Mouse (Mus musculus): Measurements from ENCODE around the gene Spata20.

The Spata20 gene

GRCm38 (mm10) chr11:94486001-94486400 is at the start of gene Spata20:
TSS of gene Spata20 (minus strand) at chr11:94486179.
- peak; percentile 94 for DNase-seq (ENCODE audit: low spot score)

- DNase-seq (ENCODE audit: low spot score), result no peak
Measured at GRCm38 (mm10) chr11:94533171-94533570, 47.2 kb upstream of the Spata20 start.

- no peak for DNase-seq (ENCODE audit: low spot score)
Measured at GRCm38 (mm10) chr11:94528879-94529278, 42.9 kb upstream of the Spata20 start.

DNA sequence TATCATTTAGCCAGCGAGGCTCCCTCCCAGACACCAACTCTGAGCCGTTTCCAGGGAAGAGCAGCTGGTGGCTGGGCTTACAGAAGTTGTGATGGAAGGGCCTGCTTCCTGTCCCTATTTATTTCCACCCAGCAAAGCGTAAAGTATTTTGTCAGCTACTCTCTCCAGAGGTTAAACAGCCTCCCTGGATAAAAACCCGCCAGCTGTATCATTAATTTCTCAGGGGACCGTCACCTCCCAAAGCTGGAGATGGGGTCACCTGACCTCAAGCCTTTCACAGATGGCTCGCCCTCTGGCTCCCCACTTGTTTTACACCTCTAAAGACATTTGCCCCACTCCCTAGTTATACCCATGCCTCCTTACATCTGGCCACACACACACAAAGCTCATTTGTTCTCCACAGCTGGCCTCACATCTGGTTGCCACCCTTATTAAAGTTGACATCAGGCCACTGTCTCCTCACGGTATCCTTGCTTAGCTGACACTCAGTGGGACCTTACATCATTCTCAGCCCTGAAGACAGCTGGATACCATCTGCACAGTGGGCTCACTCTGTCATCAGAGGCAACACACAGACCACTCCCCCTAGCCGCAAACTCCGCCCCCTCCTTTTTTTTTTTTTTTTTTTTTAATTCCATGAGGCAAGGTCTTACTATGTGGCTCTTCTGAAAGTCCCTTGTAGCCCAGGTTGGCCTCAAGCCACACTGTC is 40.3 kb upstream of the Spata20 start:
- no peak for DNase-seq (ENCODE audit: low spot score)

DNA sequence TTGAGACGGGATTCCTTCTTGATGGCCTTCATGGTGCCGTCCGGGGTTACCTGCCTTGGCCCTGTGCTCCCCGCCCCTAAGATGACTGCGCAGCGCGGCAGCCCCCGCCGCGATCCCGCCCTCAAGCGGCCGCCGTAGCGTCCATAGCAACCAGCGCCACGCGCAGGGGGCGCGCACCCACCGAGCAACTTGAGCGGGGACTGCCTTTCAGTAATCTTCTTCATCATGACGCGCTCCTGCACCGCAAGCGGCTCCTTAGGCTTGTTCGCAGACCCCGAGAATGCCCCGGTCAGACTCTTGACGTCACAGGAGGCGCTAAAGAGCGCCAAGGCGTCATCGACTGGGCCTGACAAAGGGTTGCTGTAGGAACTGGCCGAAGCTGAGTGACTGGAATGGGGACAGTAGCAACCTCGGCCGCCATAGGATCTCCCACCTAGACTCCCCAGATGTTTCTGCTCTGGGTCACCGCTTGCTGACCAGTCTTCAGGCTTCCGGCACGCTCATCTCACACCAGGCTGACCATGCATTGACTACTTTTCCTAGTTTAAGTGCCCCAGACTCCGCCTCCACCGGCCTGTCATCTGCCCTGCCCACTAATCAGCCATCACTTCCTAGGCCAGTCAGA is 35.4 kb upstream of the Spata20 start, which contains the start of gene Mycbpap:
Mycbpap (minus strand) TSS at position 524 of the 625 bp plus-strand sequence.
- DNase-seq (ENCODE audit: low spot score), result peak; percentile 69

DNA sequence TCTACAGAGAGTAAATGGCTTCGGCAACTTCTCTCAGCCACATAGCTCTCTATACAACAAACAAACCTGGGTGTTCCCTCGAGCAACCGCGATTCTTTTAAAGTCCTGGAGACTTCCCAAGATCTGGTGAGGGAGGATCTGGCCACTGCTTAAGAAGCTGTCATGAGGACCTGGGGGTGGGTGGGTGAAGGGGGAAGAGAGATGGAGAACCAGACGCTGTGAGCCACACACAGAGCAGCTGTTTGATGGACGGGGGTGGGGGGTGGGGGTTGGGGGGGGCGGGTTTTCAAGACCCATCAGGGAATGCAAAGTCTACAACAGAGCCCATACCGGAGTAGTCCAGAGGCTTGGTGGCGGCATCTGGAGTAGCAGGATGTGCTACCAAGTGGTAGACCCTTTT is 27.5 kb upstream of the Spata20 start:
- no peak for DNase-seq (ENCODE audit: low spot score)

DNA sequence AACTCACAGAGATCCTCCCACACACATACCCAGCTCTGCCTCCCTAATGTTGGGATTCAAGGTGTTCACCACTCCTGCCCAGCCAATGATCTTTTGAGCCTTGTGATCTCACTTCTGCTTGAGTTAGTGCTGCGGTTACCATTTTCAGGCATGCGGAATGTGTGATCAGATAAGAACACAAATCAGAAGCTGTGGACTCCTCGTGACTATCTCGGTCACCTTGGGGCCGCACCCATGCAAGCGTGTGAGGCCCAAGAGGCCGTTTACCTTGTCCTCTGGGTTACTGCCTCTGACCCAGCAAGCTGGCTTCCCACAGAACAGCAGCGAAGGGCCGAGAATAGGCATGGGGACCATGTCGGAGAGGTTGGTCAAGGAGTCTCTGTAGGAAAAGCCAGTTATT is 23.0 kb upstream of the Spata20 start:
- DNase-seq (ENCODE audit: low spot score), result no peak

GRCm38 (mm10) chr11:94501482-94501881 is 15.5 kb upstream of the Spata20 start:
- DNase-seq (ENCODE audit: low spot score), result no peak

DNA sequence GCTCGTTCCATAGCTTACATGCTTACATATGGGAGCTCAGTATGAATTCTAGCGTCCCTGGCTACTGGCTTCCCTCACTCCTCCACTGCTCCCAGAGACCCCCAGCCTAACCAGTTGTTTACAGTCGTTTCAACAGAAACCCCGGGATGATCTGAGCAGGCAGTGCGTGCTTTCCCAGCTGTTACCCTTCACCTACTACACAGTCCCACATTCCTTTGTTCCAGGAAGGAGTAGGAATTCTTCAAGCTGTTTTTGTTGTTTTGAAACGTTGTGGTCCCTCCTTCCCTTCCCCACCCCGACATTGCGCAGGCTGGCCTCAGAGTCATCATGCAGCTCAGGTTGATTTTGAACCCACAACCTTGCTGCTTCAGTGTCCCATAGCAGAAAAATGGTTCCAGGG is 14.4 kb upstream of the Spata20 start:
- no peak for DNase-seq (ENCODE audit: low spot score)

DNA sequence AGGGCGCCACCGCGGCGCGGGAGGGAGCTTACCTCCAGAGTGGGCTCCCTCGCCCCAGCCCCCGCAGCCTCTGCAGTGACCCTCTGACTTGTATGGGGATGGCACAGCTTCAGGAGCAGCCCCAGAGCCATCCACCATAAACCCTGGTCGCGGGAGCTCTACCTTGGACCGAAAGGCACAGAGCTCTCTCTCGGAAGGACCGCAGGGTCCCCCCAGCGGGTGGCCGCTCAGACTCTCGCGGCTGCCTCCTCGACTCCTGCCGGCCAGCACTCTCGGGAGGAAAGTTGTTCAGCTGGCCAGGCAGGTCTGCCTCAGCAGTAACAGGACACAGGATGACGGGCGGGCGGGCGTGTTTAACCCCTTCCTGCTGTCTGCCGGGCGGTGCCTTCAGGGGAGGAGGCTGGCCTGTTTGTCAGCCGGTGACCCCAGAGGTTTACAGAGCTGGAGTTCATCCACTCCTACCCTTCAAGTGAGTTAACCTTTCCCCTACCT is 13.7 kb upstream of the Spata20 start, which contains the start of gene Epn3:
Epn3 (minus strand) TSS at position 314 of the 492 bp plus-strand sequence.
- DNase-seq (ENCODE audit: low spot score), result peak; percentile 61

DNA sequence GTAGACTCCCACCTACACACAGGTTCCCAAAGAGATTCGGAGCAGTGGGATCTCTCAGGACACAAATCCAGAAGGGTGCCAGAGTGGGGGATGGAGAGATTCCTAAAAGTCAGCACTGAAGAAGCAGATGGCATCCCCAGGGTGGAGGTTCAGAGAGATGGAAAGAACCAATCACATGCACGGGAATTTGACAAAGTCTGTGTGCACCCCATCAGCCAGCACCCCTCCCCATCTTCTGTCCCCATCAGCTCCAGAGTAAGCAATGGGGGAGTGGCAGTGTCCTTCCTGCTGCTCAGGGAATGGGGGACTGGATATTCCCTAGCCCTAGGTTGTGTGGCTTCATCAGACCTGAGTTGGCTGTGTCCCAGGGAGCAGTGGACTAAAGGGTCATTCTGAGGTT is 13.1 kb upstream of the Spata20 start:
- DNase-seq (ENCODE audit: low spot score), result no peak

- DNase-seq (ENCODE audit: low spot score), result peak; percentile 85
Measured at GRCm38 (mm10) chr11:94498093-94498996, 12.4 kb upstream of the Spata20 start.

GRCm38 (mm10) chr11:94495415-94495814 is 9.4 kb upstream of the Spata20 start:
- DNase-seq (ENCODE audit: low spot score), result no peak

DNA sequence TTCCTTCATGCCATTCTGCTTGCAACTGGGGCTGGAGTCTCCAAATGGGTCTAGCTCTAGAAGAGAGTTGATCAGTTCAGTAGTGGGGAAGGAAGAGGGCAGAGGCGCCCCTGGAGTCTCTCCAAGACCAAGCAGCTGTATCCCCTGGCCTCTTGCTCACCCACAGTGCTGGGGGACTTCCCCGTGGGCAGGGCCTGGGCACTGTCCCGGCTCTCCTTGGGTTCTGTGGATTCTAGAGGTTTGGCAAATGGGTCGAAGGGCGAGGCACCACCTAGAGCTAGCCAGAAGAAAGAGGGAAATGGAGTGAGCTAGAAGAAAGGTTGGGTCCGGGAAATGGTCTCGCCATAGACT is 5.7 kb upstream of the Spata20 start:
- DNase-seq (ENCODE audit: low spot score), result no peak

- DNase-seq (ENCODE audit: low spot score), result peak; percentile 69
Measured at GRCm38 (mm10) chr11:94491035-94491748, 5.2 kb upstream of the Spata20 start.

- DNase-seq (ENCODE audit: low spot score), result no peak
Measured at GRCm38 (mm10) chr11:94489745-94490144, 3.8 kb upstream of the Spata20 start.

DNA sequence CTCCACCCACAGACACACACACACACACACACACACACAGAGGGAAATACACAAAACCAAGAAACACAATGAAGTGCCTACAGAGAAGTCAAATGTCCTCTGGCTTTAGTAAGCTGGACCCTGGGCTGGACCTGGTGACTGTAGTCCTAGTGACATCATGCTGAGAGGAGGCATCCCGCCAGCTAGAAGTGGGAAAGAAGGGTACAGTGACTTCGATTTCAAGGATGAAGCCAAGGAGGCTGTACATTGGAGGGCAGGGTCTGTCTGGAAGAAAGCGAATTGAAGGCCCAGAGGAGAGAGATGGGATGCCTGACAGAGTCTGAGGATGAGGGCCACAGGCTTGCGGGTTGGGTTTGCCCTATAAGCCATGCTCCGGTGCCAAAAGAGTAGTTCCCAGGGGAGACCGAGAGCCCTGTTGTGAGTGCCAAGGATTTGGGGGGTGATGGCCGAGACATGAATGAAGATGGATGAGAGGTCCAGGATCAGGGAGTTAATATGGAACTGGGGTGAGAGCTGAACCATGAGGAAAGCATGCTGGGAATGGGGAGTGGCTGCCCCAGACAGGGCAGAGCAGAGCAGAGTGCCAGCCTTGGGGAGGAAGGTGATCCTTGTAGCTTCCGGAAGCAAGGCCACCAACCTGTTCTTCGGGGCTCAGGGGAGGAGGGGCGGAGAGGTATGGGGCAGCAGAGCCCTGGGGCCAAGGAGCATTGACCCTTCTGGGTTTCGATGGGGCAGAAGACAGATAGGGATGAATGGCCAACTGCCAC is 3.0 kb upstream of the Spata20 start:
- DNase-seq (ENCODE audit: low spot score), result no peak

DNA sequence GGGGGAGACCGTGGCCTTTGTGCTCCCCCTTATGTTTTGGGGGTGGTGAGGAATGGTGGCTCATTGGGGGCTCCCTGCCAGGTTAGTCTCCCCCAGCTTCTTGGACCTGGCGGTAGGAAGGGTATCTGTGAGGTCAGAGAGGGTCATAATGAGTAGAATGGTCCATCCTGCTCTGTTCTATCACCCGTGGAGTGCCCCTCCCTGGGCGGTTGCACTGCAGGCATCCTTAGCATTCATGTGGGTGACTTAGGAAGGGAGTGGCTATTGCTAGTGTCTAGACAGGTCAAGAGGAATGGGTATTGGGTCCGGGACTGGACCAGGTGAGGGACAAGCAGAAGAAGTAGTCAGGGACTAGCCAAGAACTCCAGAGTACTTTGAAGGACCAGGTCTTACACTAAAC is 756 bp downstream of the Spata20 start:
- DNase-seq (ENCODE audit: low spot score), result no peak

- no peak for DNase-seq (ENCODE audit: low spot score)
Measured at GRCm38 (mm10) chr11:94484636-94485035, 1.3 kb downstream of the Spata20 start.

GRCm38 (mm10) chr11:94483921-94484320 is 2.1 kb downstream of the Spata20 start:
- DNase-seq (ENCODE audit: low spot score), result no peak

GRCm38 (mm10) chr11:94483436-94483835 is 2.5 kb downstream of the Spata20 start:
- no peak for DNase-seq (ENCODE audit: low spot score)

All from testis, postnatal 10 days (tissue).